Mouse (Mus musculus): ENCODE results near the gene Angel2.
A peak's percentile ranks its signal among the peaks of the same experiment; 100 is the strongest.

The Angel2 gene

DNA sequence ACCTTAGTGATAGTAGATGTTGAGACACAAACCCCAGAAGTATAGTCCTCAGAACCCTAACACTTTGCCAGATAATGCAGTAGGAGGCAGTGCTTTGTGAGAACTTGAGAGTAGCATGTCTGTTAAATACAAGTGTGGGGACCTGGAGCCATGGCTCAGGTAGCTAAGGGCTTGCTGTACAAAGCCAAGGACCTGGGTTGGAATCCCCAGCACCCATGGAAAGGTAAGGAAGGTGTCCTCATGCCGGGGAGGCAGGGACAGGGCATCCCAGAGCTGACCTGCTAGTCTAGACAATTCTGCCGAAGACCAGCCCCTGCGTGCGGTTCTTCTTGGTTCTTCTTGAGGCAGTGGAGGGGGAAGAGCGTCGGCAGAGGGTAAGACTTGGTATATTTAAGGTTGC lies 5.3 kb downstream of the Angel2 start:
- no peak for DNase-seq

DNA sequence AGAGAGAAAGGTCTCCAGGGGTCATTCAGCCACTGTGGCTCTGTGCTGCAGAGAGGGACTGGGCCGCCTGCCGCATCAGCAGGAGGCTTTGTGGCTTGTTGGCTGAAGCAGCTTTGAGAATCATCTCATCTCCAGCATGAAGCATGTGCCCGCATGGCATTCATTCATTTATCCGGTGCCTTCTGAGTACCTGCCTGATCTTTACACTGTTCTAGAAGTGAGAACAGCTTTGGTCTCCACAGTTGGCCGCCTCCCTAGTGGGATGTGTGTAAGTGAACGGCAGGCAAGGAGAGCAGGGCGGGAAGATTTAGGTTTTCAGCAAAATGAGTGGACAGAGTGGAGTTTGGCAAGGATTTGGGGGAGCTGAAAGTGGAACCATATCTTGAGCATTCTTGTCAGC lies 14.9 kb downstream of the Angel2 start:
- no peak for DNase-seq

DNA sequence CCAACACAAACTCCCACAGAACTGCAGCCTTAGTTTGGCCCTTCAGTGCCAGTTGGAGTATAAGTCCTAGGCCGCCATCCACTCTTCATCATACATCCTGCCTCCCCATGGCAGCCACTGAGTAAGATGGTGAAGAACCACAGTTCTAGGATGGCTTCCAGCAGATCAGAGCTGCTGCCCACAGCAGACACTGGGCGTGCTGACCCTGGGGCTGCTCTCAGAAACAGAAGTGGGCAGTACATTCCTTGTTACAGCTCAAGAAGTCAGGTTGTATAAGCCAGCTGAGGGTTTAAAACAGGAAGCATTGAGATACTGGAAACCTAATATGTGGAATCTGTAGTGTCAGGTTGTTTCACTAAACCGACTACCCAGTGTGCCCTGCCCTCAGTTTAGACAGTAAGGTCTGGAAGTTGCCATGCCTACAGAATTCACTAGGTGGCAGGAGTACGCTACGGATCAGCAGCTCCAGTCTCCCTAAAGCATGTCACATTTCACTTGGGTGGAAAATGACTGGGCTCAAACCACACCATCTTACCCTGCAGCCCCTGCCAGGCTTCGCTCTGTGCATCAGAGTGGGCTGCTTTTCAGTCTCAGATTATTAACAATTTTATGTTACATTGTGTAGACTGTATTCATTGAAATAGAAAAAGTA lies 19.3 kb downstream of the Angel2 start:
- DNase-seq: peak; percentile 62

DNA sequence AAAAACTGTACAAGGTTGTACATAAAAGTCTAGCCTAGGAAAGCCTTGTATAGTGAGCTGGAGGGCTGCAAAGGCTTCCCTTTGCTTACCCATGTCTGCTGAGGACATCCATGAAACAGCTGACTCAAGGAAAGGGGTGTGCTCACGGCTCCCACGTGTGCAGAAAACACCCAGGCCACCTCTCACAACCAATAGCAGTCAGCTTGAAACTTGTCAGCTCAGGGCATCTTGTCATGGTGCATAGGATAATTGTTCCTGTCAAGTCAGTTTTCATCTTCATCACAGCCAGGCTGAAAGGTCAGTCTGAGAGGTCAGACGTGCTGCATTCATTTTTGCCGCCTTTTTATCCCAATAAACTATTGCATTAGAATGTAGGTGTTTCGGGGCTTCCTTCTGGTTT lies 23.1 kb downstream of the Angel2 start:
- no peak for DNase-seq

DNA sequence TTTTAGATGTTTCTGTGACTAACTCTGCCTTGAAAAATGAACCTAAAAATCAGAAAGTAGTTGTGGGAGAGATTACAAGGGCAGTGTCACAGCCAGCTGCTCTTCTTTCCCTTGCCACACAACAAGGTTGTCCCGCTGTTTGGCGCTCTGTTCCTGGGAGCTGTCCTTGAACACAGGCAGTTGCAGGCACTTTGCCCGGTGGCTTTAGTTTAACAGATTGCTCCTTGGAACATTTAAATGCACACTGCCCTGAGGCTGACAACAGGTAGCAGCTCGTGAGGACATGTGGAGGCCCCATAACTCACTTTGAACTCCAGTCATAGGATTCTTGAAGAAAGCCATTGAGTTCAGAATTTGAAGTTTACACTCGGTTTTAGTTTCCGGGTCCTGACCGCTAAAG lies 23.5 kb downstream of the Angel2 start:
- DNase-seq: no peak

DNA sequence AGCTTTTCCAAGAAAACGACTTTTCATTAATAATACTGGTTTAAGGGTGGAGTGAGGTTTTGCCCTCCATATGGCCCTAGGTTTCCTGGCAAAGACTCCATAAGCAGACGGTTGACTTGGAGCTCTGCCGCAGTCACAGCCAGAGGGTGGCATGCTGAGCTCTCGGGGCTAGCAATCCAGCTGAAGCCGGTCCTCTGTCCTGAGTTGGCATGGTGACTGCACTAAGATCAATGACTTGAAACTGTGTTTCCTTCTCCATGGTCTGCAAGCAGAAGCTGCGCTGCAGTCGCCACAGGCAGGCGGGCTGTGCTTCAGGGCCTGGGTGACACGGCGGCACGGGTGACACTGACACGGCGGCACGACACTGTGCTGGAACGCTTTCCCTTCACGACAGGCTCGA lies 23.9 kb downstream of the Angel2 start:
- DNase-seq: no peak

DNA sequence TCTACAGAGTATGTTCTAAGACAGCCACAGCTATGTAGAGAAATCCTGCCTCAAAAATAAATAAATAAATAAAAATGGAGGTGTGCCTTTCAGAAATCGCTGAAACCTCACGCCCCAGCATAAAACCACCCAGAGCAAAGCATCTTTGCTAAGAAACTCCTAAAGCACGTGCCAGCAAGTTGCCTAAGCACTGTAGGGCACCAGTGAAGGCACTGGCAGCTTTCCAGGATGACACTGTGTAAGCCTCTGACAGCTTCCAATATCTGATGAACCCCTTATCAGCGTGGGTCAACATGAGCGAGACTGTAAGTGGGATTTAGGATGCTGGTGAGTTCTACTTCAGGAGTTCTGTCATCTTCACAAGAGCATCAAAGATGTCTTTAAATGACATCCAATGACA lies 26.1 kb downstream of the Angel2 start:
- DNase-seq: no peak

DNA sequence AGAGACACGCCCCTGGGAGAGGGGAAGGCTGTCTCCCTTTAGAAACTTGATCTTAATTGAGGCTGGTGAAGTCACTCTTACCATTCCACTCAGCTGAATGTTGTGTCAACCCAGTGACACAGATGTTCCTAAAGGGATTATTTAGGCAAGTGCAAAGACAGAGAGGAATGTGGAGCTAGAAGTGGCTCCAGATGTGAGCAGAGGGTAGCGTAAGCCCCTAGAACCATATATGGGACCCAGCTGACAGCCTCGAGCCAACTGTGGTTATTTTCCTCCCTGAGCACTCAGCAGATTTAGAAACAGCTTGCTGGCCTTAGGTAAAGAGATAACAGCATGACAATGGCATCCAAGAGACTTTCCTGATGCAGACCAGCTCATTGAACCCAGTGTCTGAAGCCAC lies 28.1 kb downstream of the Angel2 start:
- no peak for DNase-seq

DNA sequence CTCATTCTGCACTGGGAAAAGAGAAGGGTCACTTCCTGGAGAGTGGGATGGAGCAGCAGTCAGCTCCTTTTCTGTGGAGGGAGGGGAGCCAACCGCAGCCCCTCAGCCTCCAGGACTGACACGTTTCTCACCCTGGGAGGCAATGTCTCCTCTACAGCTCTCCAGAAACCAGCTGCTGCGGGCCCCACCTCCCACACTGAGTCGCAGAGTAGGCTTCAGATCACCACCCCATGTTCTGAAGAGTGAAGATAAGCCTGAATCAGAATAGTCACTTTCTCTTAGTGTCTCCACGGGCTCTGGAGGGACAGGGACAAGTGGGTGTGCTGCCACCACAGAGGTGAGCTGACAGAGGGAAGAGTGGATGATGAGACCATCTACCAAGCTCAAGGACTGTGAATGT lies 33.9 kb downstream of the Angel2 start:
- no peak for DNase-seq

DNA sequence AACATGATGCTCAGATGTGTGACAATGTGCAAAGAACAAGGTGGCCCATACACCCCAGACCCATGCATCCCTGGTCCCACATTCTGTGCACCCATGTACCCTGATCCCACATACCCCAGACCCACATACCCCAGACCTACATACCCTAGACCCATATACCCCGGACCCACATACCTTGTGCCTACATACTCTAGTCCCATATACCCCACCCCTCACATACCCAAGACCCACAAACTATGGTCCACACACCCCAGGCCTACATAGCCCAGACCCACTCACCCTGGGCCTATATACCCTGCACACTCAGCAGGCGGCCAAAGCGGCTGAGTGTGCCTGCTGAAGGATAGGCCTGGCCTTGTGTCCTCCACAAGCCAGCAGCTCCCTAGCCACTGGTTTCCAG lies 37.8 kb downstream of the Angel2 start:
- no peak for DNase-seq

DNA sequence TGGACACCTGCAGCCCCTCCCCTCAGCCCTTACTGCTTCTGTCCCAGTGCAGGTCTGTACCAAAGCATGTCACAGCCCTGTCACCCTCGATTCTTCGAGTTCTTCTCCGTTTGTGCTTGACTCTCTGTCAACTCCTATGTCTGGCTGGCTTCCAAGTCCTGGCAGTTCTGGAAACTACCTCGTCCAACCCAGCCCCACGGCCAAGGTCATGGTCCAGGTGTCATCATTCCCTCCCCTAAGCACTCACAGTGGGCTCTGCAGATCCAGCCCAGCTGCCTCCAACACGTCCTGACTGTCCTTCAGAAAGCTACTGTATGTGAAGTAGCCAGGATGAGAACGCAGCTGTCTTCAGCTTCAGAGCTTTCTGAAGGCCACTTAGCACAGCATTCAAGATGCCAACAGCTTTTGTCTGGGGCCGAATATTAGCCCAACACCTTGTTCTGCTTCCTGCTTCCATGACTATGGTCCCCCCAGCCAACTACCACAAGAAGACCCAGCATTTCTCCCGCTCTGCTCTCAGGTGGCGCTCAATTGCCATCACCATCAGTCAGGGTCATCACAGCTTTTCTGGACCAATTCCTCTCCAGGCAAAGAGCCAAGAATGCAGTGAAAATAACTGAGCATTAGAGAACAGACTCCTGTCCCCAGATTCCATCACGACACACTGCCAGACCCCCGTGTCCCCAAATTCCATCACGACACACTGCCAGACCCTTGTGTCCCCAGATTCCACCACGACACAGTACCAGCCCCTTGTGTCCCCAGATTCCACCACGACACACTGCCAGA lies 40.3 kb downstream of the Angel2 start:
- DNase-seq: no peak

DNA sequence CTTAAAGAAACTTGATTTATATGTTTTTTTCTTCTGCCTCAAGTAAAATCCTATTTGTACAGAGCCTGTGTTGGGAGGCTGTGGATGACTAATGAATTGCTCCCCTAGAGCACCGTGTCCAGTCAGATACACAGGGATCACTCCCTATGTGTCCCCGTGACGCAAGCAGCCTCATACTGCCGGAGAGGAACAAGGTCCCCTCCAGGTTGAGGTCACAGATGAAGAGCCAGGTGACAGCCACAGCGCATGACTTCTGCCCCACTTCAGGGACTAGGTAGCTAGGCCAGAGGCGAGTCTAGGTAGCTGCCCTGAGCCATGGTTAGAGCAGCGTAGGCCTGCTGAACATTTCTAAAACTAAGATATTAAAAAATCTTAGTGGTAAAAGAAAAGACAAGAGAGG lies 43.1 kb downstream of the Angel2 start:
- no peak for DNase-seq

DNA sequence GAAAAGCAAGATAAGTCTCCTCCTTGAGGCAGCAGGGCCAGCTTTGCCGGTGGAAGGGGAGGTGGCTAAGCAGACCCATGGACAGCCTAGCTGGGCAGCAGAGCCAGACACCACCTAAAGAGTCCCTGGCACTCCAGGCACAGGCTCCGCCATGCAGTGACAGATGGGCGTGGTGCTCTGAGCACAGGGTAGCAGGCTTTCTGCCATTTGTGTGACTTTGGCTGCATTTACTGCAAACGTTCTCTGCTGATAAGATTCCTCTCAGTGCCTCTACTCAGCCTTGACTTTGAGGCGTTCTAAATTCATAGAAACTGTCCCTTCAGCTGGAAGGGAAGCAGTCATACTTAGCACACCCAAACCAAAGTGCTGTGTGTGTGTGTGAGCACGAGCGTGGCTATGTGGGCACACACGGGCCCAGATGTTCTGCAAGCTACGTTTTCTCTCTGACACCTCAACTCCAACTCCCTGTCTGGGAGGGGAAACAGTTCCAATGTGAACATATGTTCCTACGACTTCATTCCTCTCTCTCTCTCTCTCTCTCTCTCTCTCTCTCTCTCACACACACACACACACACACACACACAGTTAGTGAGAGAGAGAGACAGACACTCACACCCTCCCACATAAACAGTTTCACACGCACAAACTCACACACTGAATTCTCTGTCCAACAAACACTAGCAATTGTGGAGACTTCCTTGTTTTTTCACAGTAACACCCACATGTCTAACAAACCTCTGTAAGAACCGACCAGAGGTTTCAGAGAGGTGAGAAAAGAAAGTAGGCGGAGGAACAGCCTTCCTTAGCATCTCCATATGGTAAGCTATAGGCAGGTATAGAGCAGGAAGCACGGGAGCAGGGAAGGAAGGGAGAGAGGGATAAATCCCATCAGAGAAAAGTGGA lies 47.0 kb downstream of the Angel2 start:
- DNase-seq: no peak

DNA sequence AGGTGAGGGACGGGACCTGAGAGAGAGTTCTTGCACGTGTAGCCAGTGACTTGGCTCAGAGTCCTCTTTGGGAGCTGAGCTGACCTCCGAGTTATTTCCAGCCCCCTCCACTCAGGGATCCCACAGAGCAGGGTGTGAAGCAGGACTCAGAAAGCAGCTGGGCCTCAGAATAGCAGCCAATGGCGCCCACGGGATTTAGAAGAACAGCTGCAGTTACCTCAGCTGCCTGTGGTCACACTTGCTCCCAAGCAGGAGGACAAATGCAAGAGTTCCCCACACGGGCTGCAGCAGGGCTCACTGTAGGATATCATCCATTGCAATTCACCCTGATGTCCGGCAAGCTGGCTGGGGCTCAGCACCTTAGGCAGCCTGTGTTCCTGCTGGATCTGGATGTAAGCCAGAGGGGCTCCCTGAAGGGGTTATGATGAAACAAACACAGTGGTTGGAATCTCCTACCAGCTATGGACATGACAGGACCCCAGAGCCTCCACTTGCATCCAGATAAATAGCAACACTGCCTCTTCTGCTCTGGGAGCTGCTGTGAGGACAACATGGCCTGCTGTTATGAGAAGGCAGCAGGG lies 47.8 kb downstream of the Angel2 start:
- no peak for DNase-seq

DNA sequence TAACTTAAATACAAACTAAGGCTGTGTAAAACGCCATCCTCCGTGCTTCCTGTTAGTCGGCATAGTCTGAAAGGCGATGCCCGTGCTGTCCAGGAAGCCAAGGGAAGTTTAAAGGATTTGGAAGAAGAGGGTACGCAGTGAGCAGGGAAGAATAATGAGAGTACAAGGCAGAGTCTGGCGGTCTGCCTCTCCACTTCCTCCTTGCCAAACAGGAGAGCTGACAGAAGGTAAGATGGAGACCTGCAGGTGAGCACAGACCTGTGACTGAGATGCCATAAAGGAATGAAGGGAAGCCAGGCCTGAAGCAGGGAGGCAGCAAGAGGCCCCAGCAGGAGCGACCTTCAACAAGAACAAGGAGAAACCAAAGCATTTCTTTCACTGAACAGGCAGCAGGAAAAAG lies 49.3 kb downstream of the Angel2 start:
- no peak for DNase-seq

DNA sequence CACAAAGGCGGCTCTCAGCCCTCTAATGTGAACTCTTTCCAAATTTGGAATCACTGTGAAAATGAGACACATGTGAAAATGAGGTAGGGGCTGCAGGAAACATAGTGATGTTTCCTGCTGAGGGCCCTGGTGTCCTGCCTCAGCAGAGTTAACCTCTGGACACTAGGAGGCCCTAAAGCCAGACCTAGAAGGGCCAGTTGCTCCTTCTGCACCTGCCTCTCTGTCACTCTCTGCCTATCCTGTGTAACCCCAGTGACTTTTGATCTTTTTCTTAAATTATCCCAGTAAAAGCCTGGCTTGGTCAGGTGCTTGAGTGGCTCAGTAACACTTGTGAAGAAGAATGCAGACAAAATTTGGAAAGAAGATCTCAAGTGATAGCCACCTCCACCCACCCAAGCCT lies 49.9 kb downstream of the Angel2 start:
- DNase-seq: no peak

DNA sequence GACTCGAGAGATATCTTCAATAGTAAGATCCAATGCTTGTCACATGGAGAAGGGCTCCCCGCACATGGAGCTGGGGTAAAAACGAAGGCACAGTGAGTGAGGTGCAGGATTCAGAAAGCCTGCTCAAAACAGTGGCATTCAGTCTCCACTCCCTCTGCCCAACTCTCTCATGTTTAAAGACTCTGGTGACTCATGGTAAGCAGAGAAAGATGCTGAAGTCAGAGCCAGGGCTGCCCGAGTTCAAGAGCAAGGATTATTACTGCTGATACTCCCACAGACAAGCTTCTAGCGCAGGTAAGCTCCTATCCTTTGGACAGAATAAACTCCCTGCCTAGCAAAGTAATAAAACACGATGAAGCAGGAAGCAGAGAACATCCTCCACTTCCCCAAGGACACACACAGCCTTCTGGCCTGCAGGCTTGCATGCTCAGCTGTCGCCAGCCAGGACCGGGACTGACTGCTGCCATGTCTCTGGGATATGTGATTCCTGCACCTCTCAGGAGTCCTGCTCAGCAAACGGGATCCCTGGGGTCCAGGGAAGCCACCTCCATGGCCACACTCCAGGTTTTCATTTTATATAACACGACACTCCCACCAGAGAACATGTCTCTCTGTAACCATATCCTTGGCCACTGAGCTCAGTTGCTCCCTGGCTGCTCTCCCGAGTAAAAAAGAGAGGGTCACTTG lies 52.1 kb downstream of the Angel2 start:
- no peak for DNase-seq

DNA sequence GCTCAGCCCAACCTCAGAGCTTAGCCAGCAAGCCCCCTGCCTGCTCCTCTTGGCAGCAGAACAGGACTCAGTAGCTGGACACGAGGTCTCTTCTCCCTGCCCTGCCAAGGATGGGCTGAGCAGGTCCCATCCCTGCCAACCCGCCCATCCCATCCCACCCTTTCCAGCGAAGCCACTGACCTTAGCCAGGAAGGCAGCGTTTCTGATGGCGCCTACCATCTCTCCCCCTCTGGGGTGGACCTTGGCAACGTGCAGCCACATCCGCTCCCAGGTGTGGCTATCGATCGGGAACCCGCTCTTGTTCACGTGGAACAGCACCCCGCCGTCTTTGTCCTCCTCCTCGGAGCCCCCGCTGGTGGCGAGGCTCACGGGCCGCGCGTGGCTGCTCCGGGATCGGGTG lies 53.1 kb downstream of the Angel2 start:
- DNase-seq: no peak

DNA sequence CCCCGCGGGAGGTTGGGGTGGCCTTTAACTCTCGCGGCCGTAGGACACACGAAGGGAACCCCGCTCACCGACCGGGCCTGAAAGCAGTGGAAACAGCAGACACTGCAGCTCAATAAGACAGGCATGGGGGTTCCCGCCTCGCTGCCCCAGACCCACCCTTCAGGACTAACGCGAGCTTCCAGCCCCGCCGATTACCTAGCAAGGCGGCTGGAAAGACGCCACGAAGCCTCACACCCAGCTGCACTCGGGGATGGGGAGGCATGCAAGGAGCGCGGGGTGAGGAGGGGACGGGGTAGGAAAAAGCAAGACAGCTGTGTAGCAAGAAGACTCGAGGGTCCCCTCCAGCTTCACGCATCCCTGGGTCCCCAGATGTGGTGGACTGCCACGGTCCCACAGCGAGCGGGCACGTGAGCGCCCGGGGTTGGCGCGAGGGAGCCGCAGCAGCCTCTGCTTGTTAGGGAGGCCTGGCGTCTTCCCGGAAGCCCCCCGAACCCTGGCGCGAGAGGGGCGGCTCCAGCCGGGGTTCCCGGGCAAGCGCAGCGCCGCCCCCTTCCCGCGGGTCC lies 53.7 kb downstream of the Angel2 start:
- DNase-seq: no peak

DNA sequence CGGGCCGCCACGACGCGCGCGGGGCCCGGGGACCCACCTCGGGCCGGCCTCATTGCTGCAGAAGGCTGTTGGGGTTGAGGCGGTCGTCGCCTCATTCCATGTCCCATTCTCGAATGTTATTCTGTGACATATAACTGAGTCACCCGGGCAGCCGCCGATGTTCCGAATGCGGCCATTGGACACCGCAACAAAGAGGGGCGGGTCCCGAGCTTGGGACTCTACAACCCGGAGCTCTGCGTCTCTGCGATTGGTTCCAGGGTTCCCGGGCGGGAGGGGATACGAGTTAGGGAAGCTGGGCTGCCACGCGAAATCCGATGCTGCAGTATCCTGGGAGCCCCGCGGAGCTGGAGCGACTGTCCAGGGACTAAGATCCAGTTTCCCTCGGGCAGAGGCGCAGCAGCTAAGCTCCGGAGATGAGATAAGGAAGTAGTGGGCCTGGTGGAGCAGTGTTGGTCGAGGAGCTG lies 54.2 kb downstream of the Angel2 start, which contains the start of gene Vash2:
Vash2 (minus strand) TSS at position 197 of the 464 bp plus-strand sequence.
- peak; percentile 76 for DNase-seq

DNA sequence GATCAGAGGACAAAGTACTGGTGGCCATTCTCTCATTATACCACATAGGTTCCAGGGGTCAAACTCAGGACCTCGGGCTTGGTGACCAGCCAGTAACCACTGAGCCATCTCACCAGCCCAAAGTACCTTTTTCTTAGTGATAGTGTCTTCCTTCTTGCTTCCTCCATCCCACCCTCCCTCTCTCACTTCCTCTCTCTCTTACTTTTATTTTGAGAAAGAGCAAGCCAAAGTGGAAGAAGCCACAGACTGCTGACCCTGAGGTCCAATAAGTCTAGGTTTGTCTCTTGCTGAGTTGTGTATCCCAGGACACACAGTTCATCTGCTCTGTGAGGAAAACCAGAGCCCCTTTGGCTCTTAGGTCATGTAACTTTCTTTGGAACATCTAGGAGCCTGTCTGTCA lies 55.6 kb downstream of the Angel2 start:
- DNase-seq: no peak

DNA sequence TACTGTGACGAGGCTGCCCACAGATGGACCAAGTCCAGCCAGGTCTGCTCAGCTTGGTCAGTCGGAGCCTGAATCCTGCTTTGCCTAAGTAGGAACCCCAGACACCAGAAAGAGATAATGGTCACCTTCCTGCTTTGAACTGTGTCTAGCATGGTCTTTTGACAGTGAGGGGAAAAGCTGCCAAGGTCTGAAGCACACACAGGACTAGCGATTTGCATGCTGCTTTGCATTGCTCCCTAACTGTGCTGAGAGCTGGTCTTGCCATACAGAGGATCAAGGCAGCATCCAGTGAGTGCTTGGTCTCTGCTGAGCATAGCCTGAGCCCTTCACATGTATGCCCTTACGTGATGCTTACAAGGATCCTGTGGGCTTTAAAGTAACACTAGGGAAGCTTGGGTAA lies 56.5 kb downstream of the Angel2 start:
- no peak for DNase-seq

Measured in liver (tissue).